Mouse (Mus musculus): Measurements from ENCODE around the gene Reln.

Gene Reln

GRCm38 (mm10) chr5:22344556-22344975 is at the start of gene Reln:
TSS of gene Reln (minus strand) at chr5:22344702.
- peak; percentile 80 for DNase-seq

- no peak for DNase-seq
Observed at GRCm38 (mm10) chr5:22388502-22388901, 44.0 kb upstream of the Reln start.

GRCm38 (mm10) chr5:22360510-22360909 is 16.0 kb upstream of the Reln start:
- no peak for DNase-seq

- DNase-seq: no peak
Observed at GRCm38 (mm10) chr5:22348412-22348811, 3.9 kb upstream of the Reln start.

- DNase-seq: no peak
Observed at GRCm38 (mm10) chr5:22347732-22348131, 3.2 kb upstream of the Reln start.

GRCm38 (mm10) chr5:22345894-22346635 is 1.6 kb upstream of the Reln start:
- DNase-seq: peak; percentile 13

- DNase-seq: peak; percentile 66
Observed at GRCm38 (mm10) chr5:22344976-22345651, 612 bp upstream of the Reln start.

- DNase-seq: peak; percentile 67
Observed at GRCm38 (mm10) chr5:22343843-22344555, 503 bp downstream of the Reln start.

GRCm38 (mm10) chr5:22343536-22343842 is 1.0 kb downstream of the Reln start:
- DNase-seq: peak; percentile 50

- no peak for DNase-seq
Observed at GRCm38 (mm10) chr5:22342461-22342860, 2.0 kb downstream of the Reln start.

GRCm38 (mm10) chr5:22340991-22341390 is 3.5 kb downstream of the Reln start:
- no peak for DNase-seq

- DNase-seq: no peak
Observed at GRCm38 (mm10) chr5:22335408-22335807, 9.1 kb downstream of the Reln start.

GRCm38 (mm10) chr5:22330802-22331201 is 13.7 kb downstream of the Reln start:
- DNase-seq: no peak

GRCm38 (mm10) chr5:22328431-22329359 is 15.8 kb downstream of the Reln start:
- DNase-seq: no peak

- DNase-seq: peak; percentile 40
Observed at GRCm38 (mm10) chr5:22327170-22327569, 17.3 kb downstream of the Reln start.

GRCm38 (mm10) chr5:22323801-22324200 is 20.7 kb downstream of the Reln start:
- DNase-seq: no peak

- DNase-seq: no peak
Observed at GRCm38 (mm10) chr5:22317807-22318206, 26.7 kb downstream of the Reln start.

GRCm38 (mm10) chr5:22316471-22316870 is 28.0 kb downstream of the Reln start:
- DNase-seq: no peak

GRCm38 (mm10) chr5:22315990-22316389 is 28.5 kb downstream of the Reln start:
- DNase-seq: no peak

- no peak for DNase-seq
Observed at GRCm38 (mm10) chr5:22312995-22313394, 31.5 kb downstream of the Reln start.

GRCm38 (mm10) chr5:22311046-22311445 is 33.5 kb downstream of the Reln start:
- DNase-seq: no peak

- no peak for DNase-seq
Observed at GRCm38 (mm10) chr5:22309001-22309400, 35.5 kb downstream of the Reln start.

GRCm38 (mm10) chr5:22307853-22308252 is 36.6 kb downstream of the Reln start:
- no peak for DNase-seq

Data from embryo, embryonic 11 days (tissue).